Mouse (Mus musculus) bone marrow, adult 2 months (tissue): ENCODE results near the gene Selenof. TPM values are rescaled to one million over a fixed set of nuclear protein-coding genes. Genes with fewer than 3 reads are reported as not detected.

Source experiments
- H3K27ac ChIP-seq: fragments of 200-500 bp; 2 replicates; pipeline ENCODE4 v1.5.1; 2012; ENCODE audit warnings: low read depth, mild to moderate bottlenecking, control low read depth, inconsistent platforms, low read length; ENCODE audit not compliant: control insufficient read depth, poor library complexity, insufficient read depth
- H3K4me1 ChIP-seq: fragments of 200-500 bp; 2 replicates; pipeline ENCODE4 v1.6.1; 2011; ENCODE audit warnings: low read length; ENCODE audit not compliant: control insufficient read depth, insufficient read depth
- H3K4me3 ChIP-seq: fragments of 200-500 bp; replicated peaks from 2 replicates; pipeline ENCODE3; 2011; ENCODE audit warnings: mild to moderate bottlenecking, low read depth, low read length, control low read depth; ENCODE audit not compliant: control insufficient read depth
- CTCF ChIP-seq: fragments of 200-500 bp; IDR thresholded peaks from 2 replicates; pipeline ENCODE4 v1.5.1; 2011; ENCODE audit warnings: low read length, control low read depth; ENCODE audit not compliant: control insufficient read depth, insufficient read depth
- POLR2A ChIP-seq: fragments of 200-500 bp; IDR thresholded peaks from 2 replicates; pipeline ENCODE4 v1.6.1; 2011; ENCODE audit warnings: low read depth, mild to moderate bottlenecking, control low read depth, low read length, borderline replicate concordance; ENCODE audit not compliant: control insufficient read depth
- WGBS: fragments of 180-500 bp; shearing (Covaris S2); methylation state at CpG from one replicate; pipeline ENCODE4 v1.1.7; 2018; 5-methylcytosine and 5-hydroxymethylcytosine counted together
- polyA plus RNA-seq: library from polyadenylated mRNA; stranded (reverse); fragments of >200 nt; gene quantifications from 2 replicates; pipeline ENCODE4 v1.2.4, GENCODE M21; 2011; ENCODE audit warnings: low replicate concordance; ENCODE audit not compliant: missing spikeins, insufficient read depth, insufficient read length

Gene Selenof
- polyA plus RNA-seq, 1 experiment: 59.6 TPM

DNA sequence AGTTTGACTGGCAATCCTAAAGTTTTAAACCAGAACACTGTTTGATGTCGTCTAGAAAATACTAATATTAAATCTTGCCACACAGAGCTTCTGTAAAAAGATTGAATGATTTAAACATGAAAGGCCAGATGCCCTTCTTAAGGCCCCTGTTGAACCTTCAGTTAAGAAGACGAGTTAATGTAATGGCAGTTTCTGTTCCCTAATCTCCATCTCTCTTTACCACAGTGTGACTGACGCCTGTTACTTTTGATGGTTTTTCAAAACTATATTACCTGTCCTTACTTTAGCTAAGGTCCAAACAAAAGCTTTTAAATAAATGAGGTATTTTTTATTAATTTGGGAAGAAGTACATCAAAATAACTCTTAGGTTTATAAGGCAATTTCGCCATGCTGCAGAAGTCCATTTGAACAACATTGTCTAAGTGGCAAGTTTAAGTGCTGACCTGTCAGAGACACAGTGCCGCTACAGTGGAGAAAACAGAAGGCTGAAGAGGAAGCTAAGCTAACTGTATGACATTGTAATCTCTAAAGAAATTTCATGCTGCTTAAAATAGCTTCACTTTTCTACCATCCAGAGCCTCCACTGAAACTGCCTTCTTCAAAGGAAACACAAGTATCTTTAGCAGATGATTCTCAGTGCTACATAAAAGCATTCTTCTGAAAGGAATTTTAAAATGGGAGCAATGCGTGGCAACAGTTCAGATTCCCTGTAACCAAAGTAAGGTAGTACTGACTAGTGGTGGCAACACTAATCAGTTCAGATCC is 14.9 kb downstream of the Selenof start:
- no peak for TF ChIP-seq CTCF
- no peak for TF ChIP-seq POLR2A
- 40% methylated on average over 6 of the region's 6 CpGs for WGBS
- H3K27ac ChIP-seq: no peak overlapping the region
- H3K4me3 ChIP-seq: no peak overlapping the region
- H3K4me1 ChIP-seq: no peaks in the 10 kb centered on the region; the same call in 1 of the 2 replicates

DNA sequence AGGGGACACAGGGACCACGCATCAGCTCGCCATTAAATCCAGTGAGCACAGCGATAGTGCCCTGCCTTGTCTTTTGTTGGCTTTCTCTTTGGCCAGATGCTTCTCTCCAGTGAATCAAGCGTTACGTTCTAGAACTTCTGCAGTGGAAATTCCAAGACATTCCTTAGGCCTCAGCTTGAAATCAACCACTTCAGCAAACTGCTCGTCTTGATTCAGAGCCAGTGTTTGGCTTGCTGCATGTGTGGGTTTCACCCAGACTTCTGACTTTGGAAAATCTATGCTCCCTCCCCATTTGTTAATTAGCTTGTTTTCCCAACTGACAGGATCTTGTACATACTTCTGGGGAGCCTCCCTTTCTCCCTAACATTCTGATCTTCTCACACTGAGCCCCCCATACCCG is 16.6 kb downstream of the Selenof start:
- no peak overlapping the region for H3K4me3 ChIP-seq
- no peaks in the 10 kb centered on the region; the same call in 1 of the 2 replicates for H3K4me1 ChIP-seq
- no peak overlapping the region for H3K27ac ChIP-seq
- 88% methylated on average over 7 of the region's 7 CpGs for WGBS
- TF ChIP-seq POLR2A (no peak), CTCF (no peak)

DNA sequence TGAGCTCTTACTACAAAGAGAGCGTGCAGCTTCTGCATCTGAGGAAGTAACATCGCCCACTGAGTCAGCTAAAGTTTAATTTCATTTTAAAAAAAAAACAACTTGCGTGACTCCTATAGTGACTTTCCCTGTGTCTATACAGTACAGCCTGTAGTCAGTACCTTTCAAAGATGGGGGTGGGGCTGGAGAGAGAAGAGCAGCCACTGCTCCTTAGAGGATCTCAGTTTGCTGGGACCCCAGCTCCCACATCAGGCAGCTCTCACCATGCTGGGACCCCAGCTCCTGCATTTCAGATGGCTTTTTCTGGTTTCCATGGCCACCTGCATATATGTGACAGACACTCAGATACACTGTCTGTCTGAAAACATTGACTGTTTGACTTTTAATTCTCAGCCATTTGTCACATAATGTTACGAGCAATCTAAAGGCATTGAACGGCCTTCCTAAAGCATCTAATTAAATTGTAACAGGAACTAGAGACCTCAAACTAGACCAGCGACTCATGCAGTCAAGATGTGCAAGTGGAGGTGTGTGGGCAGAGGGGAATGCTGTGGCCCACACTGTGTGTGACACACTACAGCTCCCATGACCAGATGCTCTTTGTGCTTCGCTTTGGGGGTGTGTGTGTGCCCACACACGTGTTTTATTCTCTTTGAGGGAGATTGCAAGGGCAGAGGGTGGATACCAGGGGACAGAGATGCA is 19.2 kb downstream of the Selenof start:
- Histone ChIP-seq H3K4me1 (no peaks in the 10 kb centered on the region; the same call in 1 of the 2 replicates), H3K4me3 (no peak overlapping the region), H3K27ac (no peak overlapping the region)
- TF ChIP-seq POLR2A: no peak
- no peak for TF ChIP-seq CTCF
- WGBS: 85% methylated on average over 8 of the region's 8 CpGs

DNA sequence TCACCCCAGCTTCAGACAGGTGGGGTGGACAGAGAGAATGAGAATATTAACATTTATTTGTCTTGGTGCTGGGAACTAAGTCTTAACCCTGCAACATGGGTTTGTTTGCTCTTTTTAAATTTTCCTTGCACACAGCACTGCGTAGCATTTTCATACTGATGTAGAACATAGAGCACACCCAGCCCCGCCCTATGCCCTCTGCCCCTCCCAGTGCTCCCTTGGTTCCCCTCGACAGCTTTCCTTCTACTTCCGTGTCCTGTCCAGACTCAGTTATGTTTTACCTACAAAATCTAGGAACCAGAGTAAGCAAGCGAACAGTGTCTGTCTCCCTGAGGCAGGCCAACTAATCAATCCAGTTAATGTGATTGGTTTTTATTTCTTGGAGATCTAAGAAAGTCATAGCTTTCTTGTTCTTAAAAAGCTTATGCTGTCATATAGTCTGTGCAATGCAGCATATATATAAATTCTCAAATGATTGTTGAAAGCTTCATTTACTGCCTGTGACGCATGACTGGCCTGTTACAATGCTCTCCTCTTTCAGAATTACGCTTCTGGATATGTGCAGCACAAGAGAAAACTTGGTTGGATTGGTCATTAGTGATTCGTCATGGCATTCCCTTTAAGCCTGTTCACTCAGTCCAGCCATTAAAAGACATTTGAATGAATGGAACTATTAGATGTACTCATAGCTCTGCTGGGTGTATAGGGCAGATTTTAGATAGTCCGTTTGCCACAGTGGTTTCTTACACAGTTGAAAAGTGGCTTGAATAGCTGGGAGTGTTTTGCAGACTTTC is 23.1 kb downstream of the Selenof start:
- no peak overlapping the region for H3K27ac ChIP-seq
- TF ChIP-seq CTCF (no peak), POLR2A (no peak)
- H3K4me3 ChIP-seq: no peak overlapping the region
- 82% methylated on average over 9 of the region's 9 CpGs for WGBS
- H3K4me1 ChIP-seq: no peaks in the 10 kb centered on the region

DNA sequence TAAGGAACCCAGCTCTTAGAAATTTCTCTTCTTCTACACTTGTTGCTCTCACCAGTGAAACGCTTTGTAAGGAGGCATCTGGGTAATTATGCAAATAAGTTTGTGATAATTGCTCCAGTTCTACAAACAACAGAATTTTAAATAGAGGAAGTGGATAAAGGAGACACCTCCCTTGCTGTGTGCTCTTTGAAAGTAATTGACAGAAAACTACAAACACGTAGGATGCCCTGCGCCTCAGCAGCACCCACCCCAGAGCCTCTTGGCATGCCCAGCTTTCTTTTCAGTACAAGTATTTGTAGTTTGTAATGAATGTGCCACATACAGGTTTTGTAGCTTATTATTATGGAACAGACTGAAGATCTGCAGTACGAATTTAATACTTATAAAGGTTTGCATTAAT is 27.0 kb downstream of the Selenof start:
- 84% methylated on average over 4 of the region's 4 CpGs for WGBS
- no peak overlapping the region for H3K4me3 ChIP-seq
- H3K4me1 ChIP-seq: no peaks in the 10 kb centered on the region
- no peak for TF ChIP-seq CTCF
- no peak for TF ChIP-seq POLR2A
- H3K27ac ChIP-seq: no peak overlapping the region

DNA sequence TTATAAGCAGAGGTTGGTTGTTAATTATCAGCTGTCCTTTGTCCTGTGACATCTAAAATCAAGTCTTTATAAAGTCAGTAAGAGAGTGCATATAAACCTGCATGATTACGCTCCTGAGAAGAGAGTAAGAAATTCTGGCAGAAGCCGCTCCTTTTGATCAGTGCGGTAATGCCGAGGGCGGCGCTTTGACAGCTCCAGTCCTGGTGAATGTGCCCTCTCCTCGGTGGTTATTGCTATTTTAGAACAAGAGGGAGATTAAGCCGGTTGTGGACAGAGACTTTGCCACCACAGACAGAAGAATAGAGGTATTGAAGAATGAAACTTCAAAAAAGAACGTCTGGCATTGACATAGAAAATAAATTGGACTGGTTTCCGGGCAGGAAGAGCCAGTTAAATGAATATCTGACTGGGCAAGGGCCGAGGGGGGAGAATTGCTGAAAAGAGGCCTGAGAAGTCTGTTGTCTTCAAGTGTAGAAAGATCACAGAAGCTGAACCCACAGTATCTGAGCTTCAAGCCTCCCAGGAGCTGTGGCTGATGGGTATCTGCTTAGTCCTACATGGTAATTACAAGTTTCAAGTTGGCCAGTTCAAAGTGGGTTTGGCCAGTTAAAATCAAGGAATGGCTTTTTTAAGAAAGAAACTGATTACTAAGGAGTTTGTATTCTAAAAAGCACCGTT is 27.8 kb downstream of the Selenof start:
- no peak for TF ChIP-seq POLR2A
- no peak for TF ChIP-seq CTCF
- H3K4me1 ChIP-seq: no peaks in the 10 kb centered on the region
- H3K27ac ChIP-seq: no peak overlapping the region
- H3K4me3 ChIP-seq: no peak overlapping the region
- WGBS: 89% methylated on average over 12 of the region's 12 CpGs

DNA sequence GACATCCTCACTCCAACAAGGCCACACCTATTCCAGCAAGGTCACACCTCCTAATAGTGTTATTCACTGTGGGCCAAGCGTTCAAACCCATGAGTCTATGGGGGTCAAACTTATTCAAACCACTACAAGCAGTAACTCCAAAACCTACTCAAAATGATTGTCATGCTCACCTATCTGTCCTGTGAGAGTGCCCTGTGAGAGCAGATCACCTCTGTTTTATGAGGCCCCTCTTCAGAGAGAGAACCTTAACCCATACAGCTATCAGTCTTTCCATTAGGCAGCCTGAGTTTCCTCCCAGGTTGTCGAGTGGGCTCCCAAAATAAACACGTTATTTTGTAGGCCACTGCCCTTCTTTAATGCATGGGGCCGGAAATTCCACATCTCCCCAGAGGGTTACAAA is 32.3 kb downstream of the Selenof start:
- H3K27ac ChIP-seq: no peak overlapping the region
- no peaks in the 10 kb centered on the region for H3K4me1 ChIP-seq
- no peak overlapping the region for H3K4me3 ChIP-seq
- TF ChIP-seq POLR2A (no peak), CTCF (no peak)
- WGBS: 81% methylated on average over 4 of the region's 4 CpGs
